Mouse (Mus musculus) thymus, adult 2 months (tissue): Measurements from ENCODE around the gene Abr.

Experiments used
- CTCF ChIP-seq: fragments of 200-500 bp; IDR thresholded peaks from 2 replicates; pipeline ENCODE4 v1.5.1; 2012; ENCODE audit warnings: mild to moderate bottlenecking, control low read depth, low read length, moderate library complexity, borderline replicate concordance; ENCODE audit not compliant: control insufficient read depth, poor library complexity, insufficient read depth; ENCODE audit errors: extremely low read depth
- POLR2A ChIP-seq: fragments of 200-500 bp; IDR thresholded peaks from 2 replicates; pipeline ENCODE4 v1.6.1; 2012; ENCODE audit warnings: mild to moderate bottlenecking, low read length, control low read depth, moderate library complexity; ENCODE audit not compliant: control insufficient read depth, poor library complexity, insufficient read depth; ENCODE audit errors: extremely low read depth

GRCm38 (mm10) chr11:76482697-76483096 is 139.4 kb downstream of the Abr start:
- TF ChIP-seq POLR2A (no peak), CTCF (no peak)
